ENCODE assay signal across 24 mouse cellular contexts in genomic region chr17:43279671-43280070, GRCm38 (mm10). TPM values are rescaled to one million over a fixed set of nuclear protein-coding genes. Genes with fewer than 3 reads are reported as not detected.
DNase-seq lines count a peak whose midpoint lies in the region; ATAC-seq and TF ChIP-seq lines count a peak whose summit lies in the region.
"Had no signal": no experiment of that assay in that cellular context is flagged by ENCODE, and none has a peak within 500 bp of the region (broad histone marks: within the 10 kb centered on the region; RNA-seq: fewer than 3 reads in every experiment).

No protein-coding gene starts in this region.

- H3K4me3 ChIP-seq in embryonic facial prominence, embryonic 14.5 days (ENCODE audit: low read depth, low read length), result no peak overlapping the region
- no peak overlapping the region for H3K4me3 ChIP-seq in embryonic facial prominence, embryonic 10.5 days
- no peak overlapping the region for H3K4me3 ChIP-seq in kidney, adult 2 months (ENCODE audit: insufficient read depth, low read depth, low read length)
- H3K4me3 ChIP-seq in kidney, embryonic 15.5 days (replicated peaks), result no peak overlapping the region
- H3K4me3 ChIP-seq in lung, embryonic 14.5 days (ENCODE audit: low read depth, low read length), result no peak overlapping the region
- H3K4me3 ChIP-seq in lung, postnatal 0 days (ENCODE audit: low read depth, low read length), result no peak overlapping the region
- H3K4me3 ChIP-seq in hindbrain, embryonic 16.5 days (ENCODE audit: low read length), result no peak overlapping the region
- H3K4me3 ChIP-seq: embryonic facial prominence, embryonic 13.5 days; forebrain, embryonic 10.5 days; heart, embryonic 12.5 days; hindbrain, embryonic 12.5 days had no signal

- no peak for TF ChIP-seq POLR2A in kidney, adult 2 months (IDR thresholded peaks at IDR 0.05; ENCODE audit: low read depth, low read length)

- no peak overlapping the region for H3K4me2 ChIP-seq in embryonic facial prominence, embryonic 14.5 days (ENCODE audit: low read depth, low read length)
- H3K4me2 ChIP-seq in kidney, embryonic 15.5 days, result no peak overlapping the region
- H3K4me2 ChIP-seq in lung, embryonic 14.5 days, result no peak overlapping the region
- H3K4me2 ChIP-seq in lung, postnatal 0 days (replicated peaks; ENCODE audit: low read depth, low read length), result no peak overlapping the region
- no peak overlapping the region for H3K4me2 ChIP-seq in hindbrain, embryonic 16.5 days (ENCODE audit: low read length)
- H3K4me2 ChIP-seq: embryonic facial prominence, embryonic 13.5 days; heart, embryonic 12.5 days; hindbrain, embryonic 12.5 days had no signal

- peak; percentile 44 for DNase-seq in embryonic facial prominence, embryonic 14.5 days (ENCODE audit: low spot score)
- DNase-seq in embryonic facial prominence, embryonic 10.5 days (ENCODE audit: low spot score), result no peak
- peak; percentile 22 for DNase-seq in kidney, adult 2 months
- peak; percentile 18 for DNase-seq in lung, embryonic 14.5 days
- no peak for DNase-seq in lung, postnatal 0 days (ENCODE audit: low spot score)
- DNase-seq in Muller cell, postnatal 12 days (ENCODE audit: inconsistent ontology term), result peak; percentile 39
- DNase-seq: adrenal gland, postnatal 10 days; B cell, adult 2 months; cerebellum, adult 11-12 months; cerebellum, adult 9-10 months; cerebellum, postnatal 25 days; gastrocnemius, postnatal 10 days; heart, postnatal 4 days had no signal

- WGBS in embryonic facial prominence, embryonic 14.5 days, result 73% methylated on average over 7 of the region's 7 CpGs
- 87% methylated on average over 7 of the region's 7 CpGs for WGBS in embryonic facial prominence, embryonic 10.5 days
- 60% methylated on average over 7 of the region's 7 CpGs for WGBS in kidney, adult 2 months
- 83% methylated on average over 7 of the region's 7 CpGs for WGBS in kidney, embryonic 15.5 days
- 68% methylated on average over 7 of the region's 7 CpGs for WGBS in lung, embryonic 14.5 days
- 57% methylated on average over 7 of the region's 7 CpGs for WGBS in lung, postnatal 0 days
- 91% methylated on average over 7 of the region's 7 CpGs for WGBS in hindbrain, embryonic 16.5 days

- no peak for ATAC-seq in embryonic facial prominence, embryonic 14.5 days (ENCODE audit: low read depth)
- ATAC-seq in kidney, embryonic 15.5 days (replicated peaks; ENCODE audit: low FRiP score), result no peak
- no peak for ATAC-seq in lung, embryonic 14.5 days (ENCODE audit: insufficient read depth)
- no peak for ATAC-seq in lung, postnatal 0 days
- no peak for ATAC-seq in hindbrain, embryonic 16.5 days
- ATAC-seq: CD4-positive, CD25-positive, alpha-beta regulatory T cell, adult 4 months; forebrain, embryonic 16.5 days; hindbrain, postnatal 0 days had no signal

- H3K27ac ChIP-seq in embryonic facial prominence, embryonic 14.5 days (replicated peaks; ENCODE audit: low read depth, low read length), result no peak overlapping the region
- no peak overlapping the region for H3K27ac ChIP-seq in embryonic facial prominence, embryonic 10.5 days (replicated peaks)
- peak overlapping the region; percentile 41; the same call in 1 of the 2 replicates for H3K27ac ChIP-seq in kidney, adult 2 months (ENCODE audit: insufficient read depth, low read depth, low read length)
- H3K27ac ChIP-seq in kidney, embryonic 15.5 days, result no peak overlapping the region
- no peak overlapping the region for H3K27ac ChIP-seq in lung, embryonic 14.5 days (ENCODE audit: low read depth)
- H3K27ac ChIP-seq in lung, postnatal 0 days (ENCODE audit: low read length), result no peak overlapping the region
- no peak overlapping the region for H3K27ac ChIP-seq in hindbrain, embryonic 16.5 days (ENCODE audit: low read depth, low read length)
- H3K27ac ChIP-seq: embryonic facial prominence, embryonic 13.5 days; forebrain, embryonic 10.5 days; hindbrain, embryonic 12.5 days; hindbrain, postnatal 0 days had no signal

- no peak overlapping the region for H3K9ac ChIP-seq in embryonic facial prominence, embryonic 14.5 days (ENCODE audit: low read depth, low read length)
- H3K9ac ChIP-seq in kidney, embryonic 15.5 days, result no peak overlapping the region
- H3K9ac ChIP-seq in lung, embryonic 14.5 days, result no peak overlapping the region
- no peak overlapping the region for H3K9ac ChIP-seq in lung, postnatal 0 days (replicated peaks; ENCODE audit: low read depth)
- H3K9ac ChIP-seq in hindbrain, embryonic 16.5 days (ENCODE audit: low read depth, low read length), result no peak overlapping the region
- H3K9ac ChIP-seq: embryonic facial prominence, embryonic 13.5 days; heart, embryonic 12.5 days; hindbrain, embryonic 12.5 days had no signal

- H3K9me3 ChIP-seq in embryonic facial prominence, embryonic 14.5 days (ENCODE audit: control insufficient read depth, low read length), result no peaks in the 10 kb centered on the region
- H3K9me3 ChIP-seq in embryonic facial prominence, embryonic 10.5 days, result no peaks in the 10 kb centered on the region
- H3K9me3 ChIP-seq in kidney, embryonic 15.5 days (replicated peaks), result no peaks in the 10 kb centered on the region
- H3K9me3 ChIP-seq in lung, embryonic 14.5 days (ENCODE audit: low read depth, low read length), result no peaks in the 10 kb centered on the region
- H3K9me3 ChIP-seq in lung, postnatal 0 days (ENCODE audit: low read length), result no peaks in the 10 kb centered on the region
- H3K9me3 ChIP-seq in hindbrain, embryonic 16.5 days (ENCODE audit: control insufficient read depth, low read length), result no peaks in the 10 kb centered on the region
- H3K9me3 ChIP-seq: embryonic facial prominence, embryonic 13.5 days; forebrain, embryonic 10.5 days; heart, embryonic 12.5 days; hindbrain, embryonic 12.5 days had no signal

- no peaks in the 10 kb centered on the region for H3K27me3 ChIP-seq in embryonic facial prominence, embryonic 14.5 days (replicated peaks; ENCODE audit: control insufficient read depth, insufficient read depth, low read length)
- no peaks in the 10 kb centered on the region for H3K27me3 ChIP-seq in embryonic facial prominence, embryonic 10.5 days (replicated peaks; ENCODE audit: low read depth, poor library complexity, severe bottlenecking)
- H3K27me3 ChIP-seq in kidney, adult 2 months (replicated peaks; ENCODE audit: control insufficient read depth, insufficient read depth, low read length), result no peaks in the 10 kb centered on the region
- no peaks in the 10 kb centered on the region for H3K27me3 ChIP-seq in kidney, embryonic 15.5 days
- no peaks in the 10 kb centered on the region for H3K27me3 ChIP-seq in lung, embryonic 14.5 days (ENCODE audit: insufficient read depth, low read length)
- no peaks in the 10 kb centered on the region for H3K27me3 ChIP-seq in lung, postnatal 0 days (replicated peaks; ENCODE audit: insufficient read depth, low read length)
- H3K27me3 ChIP-seq in hindbrain, embryonic 16.5 days (replicated peaks; ENCODE audit: control insufficient read depth, insufficient read depth, low read length), result no peaks in the 10 kb centered on the region
- H3K27me3 ChIP-seq: embryonic facial prominence, embryonic 13.5 days; heart, embryonic 12.5 days; hindbrain, embryonic 12.5 days had no signal

- H3K36me3 ChIP-seq in embryonic facial prominence, embryonic 14.5 days (ENCODE audit: control insufficient read depth, insufficient read depth, low read length), result no peaks in the 10 kb centered on the region
- H3K36me3 ChIP-seq in embryonic facial prominence, embryonic 10.5 days (replicated peaks), result no peaks in the 10 kb centered on the region
- H3K36me3 ChIP-seq in kidney, adult 2 months (ENCODE audit: control insufficient read depth, insufficient read depth, low read length), result no peaks in the 10 kb centered on the region
- H3K36me3 ChIP-seq in kidney, embryonic 15.5 days, result no peaks in the 10 kb centered on the region
- no peaks in the 10 kb centered on the region for H3K36me3 ChIP-seq in lung, embryonic 14.5 days (ENCODE audit: insufficient read depth)
- no peaks in the 10 kb centered on the region for H3K36me3 ChIP-seq in lung, postnatal 0 days (ENCODE audit: insufficient read depth, low read length)
- H3K36me3 ChIP-seq in hindbrain, embryonic 16.5 days (ENCODE audit: control insufficient read depth, insufficient read depth, low read length), result no peaks in the 10 kb centered on the region
- H3K36me3 ChIP-seq: embryonic facial prominence, embryonic 13.5 days; forebrain, embryonic 10.5 days; G1E; heart, embryonic 12.5 days; hindbrain, embryonic 12.5 days had no signal

- no peaks in the 10 kb centered on the region for H3K4me1 ChIP-seq in embryonic facial prominence, embryonic 14.5 days (ENCODE audit: control insufficient read depth, insufficient read depth, low read length)
- no peaks in the 10 kb centered on the region for H3K4me1 ChIP-seq in embryonic facial prominence, embryonic 10.5 days
- H3K4me1 ChIP-seq in kidney, adult 2 months (ENCODE audit: control insufficient read depth, insufficient read depth, low read length), result peaks cover 12% of the 10 kb centered on the region
- no peaks in the 10 kb centered on the region for H3K4me1 ChIP-seq in kidney, embryonic 15.5 days
- H3K4me1 ChIP-seq in lung, embryonic 14.5 days (ENCODE audit: insufficient read depth), result no peaks in the 10 kb centered on the region
- no peaks in the 10 kb centered on the region for H3K4me1 ChIP-seq in lung, postnatal 0 days (ENCODE audit: insufficient read depth, low read depth, low read length)
- no peaks in the 10 kb centered on the region for H3K4me1 ChIP-seq in hindbrain, embryonic 16.5 days (ENCODE audit: control insufficient read depth, insufficient read depth, low read depth, low read length)
- H3K4me1 ChIP-seq: forebrain, embryonic 10.5 days had no signal

- TF ChIP-seq EP300 in lung, postnatal 0 days (IDR thresholded peaks at IDR 0.05), result no peak

- TF ChIP-seq CTCF in kidney, adult 2 months (conservative IDR thresholded peaks at IDR 0.05; ENCODE audit: insufficient read depth, insufficient read length, low read depth, low read length), result no peak
- no peak for TF ChIP-seq CTCF in lung, embryonic 14.5 days (IDR thresholded peaks at IDR 0.05; ENCODE audit: low read depth)
- TF ChIP-seq CTCF in lung, postnatal 0 days (IDR thresholded peaks at IDR 0.05), result no peak

RNA-seq across cellular contexts. Expression of gene Adgrf1, which starts 9.5 kb away (rescaled TPM):
- 0.08 TPM in 1 of 2 replicates, not detected in the other for polyA plus RNA-seq in embryonic facial prominence, embryonic 14.5 days (2014; fragmentation: Nextera tagmentation; extraction: Ambion mirVana)
- not detected in 2 replicates for polyA plus RNA-seq in embryonic facial prominence, embryonic 10.5 days (2016; fragmentation: Nextera tagmentation; extraction: Ambion mirVana)
- 0.92 and 1.8 TPM in 2 replicates for polyA plus RNA-seq in kidney, adult 2 months (2012; rRNA removed)
- polyA plus RNA-seq in kidney, embryonic 15.5 days (2015; fragmentation: Nextera tagmentation; extraction: Ambion mirVana), result 0.16 and 0.42 TPM in 2 replicates
- polyA plus RNA-seq in lung, embryonic 14.5 days (2014; fragmentation: Nextera tagmentation; extraction: Ambion mirVana), result not detected in 2 replicates
- polyA plus RNA-seq in lung, postnatal 0 days (2015; fragmentation: Nextera tagmentation; extraction: Ambion mirVana), result not detected in 2 replicates
- polyA plus RNA-seq in hindbrain, embryonic 16.5 days (2015; fragmentation: Nextera tagmentation; extraction: Ambion mirVana), result not detected in 2 replicates
- polyA plus RNA-seq: CD4-positive, CD25-positive, alpha-beta regulatory T cell, adult 4 months; embryonic facial prominence, embryonic 13.5 days; forebrain, embryonic 10.5 days; forebrain, embryonic 16.5 days; G1E; heart, embryonic 12.5 days; heart, embryonic 16.5 days; hindbrain, embryonic 12.5 days; hindbrain, postnatal 0 days had no signal

Comparison
In these comparisons a context has a peak if more than half of its experiments do, and no peak if none do; other contexts are left out.
1. DNase-seq: peak in embryonic facial prominence, embryonic 14.5 days (single experiment), kidney, adult 2 months (single experiment), lung, embryonic 14.5 days (single experiment) and Muller cell, postnatal 12 days (single experiment); none in embryonic facial prominence, embryonic 10.5 days (single experiment) and lung, postnatal 0 days (single experiment).